Mouse (Mus musculus) Patski (cell line): ENCODE measurements around the gene Arih1. TPM values are rescaled to one million over a fixed set of nuclear protein-coding genes. Genes with fewer than 3 reads are reported as not detected.

Source experiments
- ATAC-seq: fragments of 100-300 bp; one replicate; pipeline ENCODE4 v1.8.0; 2021
- CTCF ChIA-PET: fragments of 350-600 bp; sonication (Branson Sonifier 250); formaldehyde crosslinking; loops from one replicate; lab custom pipeline; 2022; ENCODE audit warnings: inconsistent platforms; lab: Charles Lee
- POLR2A ChIA-PET: fragments of 350-600 bp; sonication (Branson Sonifier 250); formaldehyde crosslinking; loops from one replicate; lab custom pipeline; 2022; ENCODE audit warnings: antibody characterized with exemption, inconsistent platforms; lab: Charles Lee
- DNase-seq: peaks from one replicate; pipeline ENCODE4 v3.0.0-alpha.2; 2011; ENCODE audit warnings: low read depth, low spot score
- H3K27me3 ChIP-seq: fragments of 371-371 bp; one replicate; pipeline ENCODE4 v1.5.1; 2021
- CTCF ChIP-seq: fragments of 100-300 bp; IDR thresholded peaks from one replicate; pipeline ENCODE4 v1.5.1; 2021
- in situ Hi-C: fragments of 300-500 bp; cut with MboI; formaldehyde crosslinking; loops from 3 replicates; pipeline ENCODE4 v1.11.1; 2018; ENCODE audit warnings: low pct_unique_long_range_greater_than_20kb, mixed read lengths
- polyA plus RNA-seq: library from polyadenylated mRNA; unstranded; gene quantifications from one replicate; pipeline ENCODE4 v1.2.3, GENCODE M21; 2021

The Arih1 gene
- polyA plus RNA-seq, 1 experiment from 2014 or later: 74.4 TPM

DNA sequence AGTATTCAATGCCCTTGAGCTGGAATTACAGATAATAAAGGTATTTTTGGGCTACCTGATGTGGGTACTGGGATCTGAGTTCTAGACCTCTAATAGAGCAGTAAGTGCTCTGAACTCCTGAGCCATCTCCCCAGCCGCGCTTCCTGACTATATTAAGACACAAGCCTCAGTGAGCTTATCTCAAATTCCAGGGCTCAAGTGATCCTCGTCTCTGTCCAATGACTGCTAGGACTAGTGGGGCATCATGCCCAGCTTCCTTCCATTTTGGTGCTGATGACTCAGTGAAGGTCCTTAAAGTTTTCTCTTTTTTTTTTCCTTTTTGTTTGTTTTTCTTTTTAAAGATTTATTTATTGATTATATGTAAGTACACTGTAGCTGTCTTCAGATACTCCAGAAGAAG lies 28.7 kb upstream of the Arih1 start:
- no peak for TF ChIP-seq CTCF
- no peak for ATAC-seq
- H3K27me3 ChIP-seq: no peaks in the 10 kb centered on the region
- in situ Hi-C loops: no loop called here
- no peak for DNase-seq
- ChIA-PET CTCF (no interaction called here), POLR2A (no interaction called here)

DNA sequence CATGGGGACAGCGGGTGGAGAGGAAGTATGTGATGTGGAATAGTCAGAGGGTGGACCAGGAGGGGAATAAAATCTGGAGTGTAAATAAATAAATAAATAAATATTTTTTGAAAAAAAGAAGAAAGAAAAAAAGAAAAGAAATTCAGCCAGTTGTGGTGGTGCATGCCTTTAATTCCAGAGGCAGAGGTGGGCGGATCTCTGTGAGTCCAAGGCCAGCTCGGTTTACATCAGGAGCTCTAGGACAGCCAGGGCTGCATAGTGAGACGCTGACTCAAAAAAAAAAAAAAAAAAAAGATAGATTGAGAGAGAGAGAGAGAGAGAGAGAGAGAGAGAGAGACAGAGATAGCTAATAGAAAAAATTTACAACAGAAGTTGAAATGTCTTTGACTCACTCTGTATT lies 26.0 kb upstream of the Arih1 start:
- POLR2A ChIA-PET: interaction anchor here (0.6 to 0.7 kb wide), 2 partner anchors 10 to 22 kb away, joined by 3 read pairs; no protein-coding TSS in a partner anchor
- CTCF ChIA-PET: no interaction called here
- in situ Hi-C loops: no loop called here
- ATAC-seq (no peak), DNase-seq (no peak)
- no peak for TF ChIP-seq CTCF
- no peaks in the 10 kb centered on the region for H3K27me3 ChIP-seq

- TF ChIP-seq CTCF: no peak
Observed at GRCm38 (mm10) chr9:59508146-59508545, 21.7 kb upstream of the Arih1 start.

GRCm38 (mm10) chr9:59487331-59487730 lies 913 bp upstream of the Arih1 start:
- POLR2A ChIA-PET: no interaction called here
- CTCF ChIA-PET: no interaction called here
- ATAC-seq (no peak), DNase-seq (no peak)
- in situ Hi-C loops: no loop called here
- no peak for TF ChIP-seq CTCF
- H3K27me3 ChIP-seq: no peaks in the 10 kb centered on the region

More at GRCm38 (mm10) chr9:59508146-59508545, 21.7 kb upstream of the Arih1 start:
- ChIA-PET CTCF (no interaction called here), POLR2A (interaction anchor here (1.6 kb wide), 1 partner anchor 10 kb away, joined by 3 read pairs; no protein-coding TSS in a partner anchor)
- no peak for ATAC-seq
- DNase-seq: no peak
- in situ Hi-C loops: no loop called here
- H3K27me3 ChIP-seq: no peaks in the 10 kb centered on the region

DNA sequence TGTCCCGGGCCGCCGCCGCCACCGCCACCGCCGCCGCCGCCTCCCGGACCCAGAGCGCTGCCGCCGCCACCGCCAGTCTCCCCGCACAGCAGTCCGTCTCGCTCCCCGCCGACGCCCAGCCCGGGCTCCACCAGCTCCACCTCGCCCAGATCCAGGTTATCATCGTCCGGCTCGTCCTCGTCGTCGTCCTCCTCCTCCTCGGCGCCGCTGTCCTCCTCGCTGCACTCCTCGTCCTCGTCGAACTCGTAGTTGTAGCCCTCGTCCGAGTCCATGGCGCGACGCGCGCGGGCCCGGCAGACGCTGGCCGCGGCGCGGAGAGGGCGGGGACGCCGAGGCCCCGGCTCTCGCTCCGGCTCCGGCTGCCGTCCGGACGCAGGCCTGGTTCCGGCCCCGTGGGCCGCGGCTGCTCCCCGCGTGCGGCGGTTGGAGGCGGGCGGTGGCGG lies 321 bp downstream of the Arih1 start:
- DNase-seq: no peak
- no peaks in the 10 kb centered on the region for H3K27me3 ChIP-seq
- ChIA-PET POLR2A (no interaction called here), CTCF (no interaction called here)
- in situ Hi-C loops: no loop called here
- ATAC-seq: peak; percentile 57
- TF ChIP-seq CTCF: no peak

GRCm38 (mm10) chr9:59485511-59486075 lies 825 bp downstream of the Arih1 start:
- POLR2A ChIA-PET: no interaction called here
- DNase-seq: no peak
- CTCF ChIA-PET: interaction anchor here (1.2 to 1.4 kb wide), 2 partner anchors 98 to 161 kb away, joined by 3 to 4 read pairs; no protein-coding TSS in a partner anchor
- H3K27me3 ChIP-seq: no peaks in the 10 kb centered on the region
- TF ChIP-seq CTCF: no peak
- ATAC-seq: peak; percentile 48
- in situ Hi-C loops: no loop called here

- DNase-seq (no peak), ATAC-seq (no peak)
- no peak for TF ChIP-seq CTCF
- POLR2A ChIA-PET: interaction anchor here (0.6 kb wide), 1 partner anchor 292 kb away, joined by 5 read pairs; no protein-coding TSS in a partner anchor
- in situ Hi-C loops: no loop called here
- H3K27me3 ChIP-seq: no peaks in the 10 kb centered on the region
- CTCF ChIA-PET: interaction anchor here (0.6 to 1.4 kb wide), 3 partner anchors 99 to 161 kb away, joined by 3 to 4 read pairs (median 3); no protein-coding TSS in a partner anchor
Observed at GRCm38 (mm10) chr9:59484760-59485159, 1.7 kb downstream of the Arih1 start.

- H3K27me3 ChIP-seq: no peaks in the 10 kb centered on the region
- peak; percentile 85 for TF ChIP-seq CTCF
- in situ Hi-C loops: no loop called here
- ATAC-seq: no peak
- CTCF ChIA-PET: interaction anchor here (0.9 to 3.9 kb wide), 12 partner anchors 9 to 469 kb away, joined by 3 to 22 read pairs (median 3); no protein-coding TSS in a partner anchor
- DNase-seq: no peak
- POLR2A ChIA-PET: no interaction called here
Observed at GRCm38 (mm10) chr9:59482419-59482818, 4.0 kb downstream of the Arih1 start.

GRCm38 (mm10) chr9:59476617-59477016 lies 9.8 kb downstream of the Arih1 start:
- no peak for DNase-seq
- ChIA-PET POLR2A (no interaction called here), CTCF (no interaction called here)
- H3K27me3 ChIP-seq: no peaks in the 10 kb centered on the region
- no peak for TF ChIP-seq CTCF
- ATAC-seq: no peak
- in situ Hi-C loops: loop anchor here (5.0 kb wide), 1 partner anchor 129 kb away; no protein-coding TSS in a partner anchor

DNA sequence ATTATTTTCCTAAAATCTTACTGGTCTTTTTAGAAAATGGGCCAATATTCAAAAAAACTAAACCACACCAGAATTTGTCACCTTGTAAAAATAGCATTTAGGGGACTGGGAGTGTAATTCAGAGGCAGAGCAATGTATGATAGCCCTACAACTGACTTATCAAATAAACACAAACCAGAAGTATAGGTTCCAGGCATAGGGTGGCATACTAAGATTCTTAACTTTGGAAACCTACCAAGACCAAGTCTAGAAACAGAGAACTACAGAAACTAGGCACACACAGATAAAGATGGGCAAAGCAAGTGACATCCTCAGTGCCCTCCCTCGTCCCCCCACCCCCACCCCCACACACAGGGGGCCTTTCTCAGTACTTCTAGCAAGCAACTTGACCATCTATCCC lies 11.6 kb downstream of the Arih1 start:
- no peaks in the 10 kb centered on the region for H3K27me3 ChIP-seq
- no peak for TF ChIP-seq CTCF
- ChIA-PET POLR2A (interaction anchor here (0.7 kb wide), 1 partner anchor 39 kb away, joined by 3 read pairs; no protein-coding TSS in a partner anchor), CTCF (interaction anchor here (1.7 kb wide), 1 partner anchor 8 kb away, joined by 4 read pairs; no protein-coding TSS in a partner anchor)
- DNase-seq (no peak), ATAC-seq (no peak)
- in situ Hi-C loops: loop anchor here (5.0 kb wide), 1 partner anchor 128 kb away; no protein-coding TSS in a partner anchor

DNA sequence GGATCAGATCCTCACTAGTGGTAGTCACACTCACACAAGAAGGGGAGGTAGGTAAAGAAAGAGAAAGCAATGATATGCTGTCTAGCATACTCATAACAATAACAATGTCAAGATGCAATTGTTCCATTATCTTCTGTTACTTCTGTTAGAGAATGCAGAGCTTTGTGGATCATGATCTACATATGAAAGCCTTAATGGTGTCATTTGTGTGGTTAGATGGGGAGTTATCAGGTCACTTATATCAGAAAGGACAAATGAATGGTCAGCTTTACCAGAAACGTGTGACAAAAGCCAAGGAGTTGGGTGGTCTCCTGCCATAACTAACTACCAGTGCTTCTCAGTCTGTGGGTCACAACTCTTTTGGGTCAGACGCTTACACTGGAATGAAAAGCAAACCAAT lies 13.2 kb downstream of the Arih1 start:
- no peak for ATAC-seq
- no peak for DNase-seq
- H3K27me3 ChIP-seq: no peaks in the 10 kb centered on the region
- TF ChIP-seq CTCF: no peak
- in situ Hi-C loops: no loop called here
- CTCF ChIA-PET: interaction anchor here (1.7 kb wide), 1 partner anchor 10 kb away, joined by 4 read pairs; no protein-coding TSS in a partner anchor
- POLR2A ChIA-PET: no interaction called here
